Mouse (Mus musculus): ENCODE results near the gene Rbbp8nl.

Rbbp8nl gene

GRCm38 (mm10) chr2:180289440-180290108 lies at the start of gene Rbbp8nl:
Gene Rbbp8nl (minus strand): TSS chr2:180289879.
- DNase-seq (ENCODE audit: low spot score): peak; percentile 55

- DNase-seq (ENCODE audit: low spot score): no peak
Observed at GRCm38 (mm10) chr2:180334551-180334986, 44.9 kb upstream of the Rbbp8nl start, which contains the start of gene Gata5. Gene Gata5 (minus strand): TSS chr2:180334699.

GRCm38 (mm10) chr2:180333778-180334550 lies 44.3 kb upstream of the Rbbp8nl start:
- no peak for DNase-seq (ENCODE audit: low spot score)

- no peak for DNase-seq (ENCODE audit: low spot score)
Observed at GRCm38 (mm10) chr2:180329466-180329865, 39.8 kb upstream of the Rbbp8nl start.

- no peak for DNase-seq (ENCODE audit: low spot score)
Observed at GRCm38 (mm10) chr2:180322674-180323355, 33.1 kb upstream of the Rbbp8nl start.

GRCm38 (mm10) chr2:180320216-180320615 lies 30.5 kb upstream of the Rbbp8nl start:
- no peak for DNase-seq (ENCODE audit: low spot score)

- no peak for DNase-seq (ENCODE audit: low spot score)
Observed at GRCm38 (mm10) chr2:180317591-180317990, 27.9 kb upstream of the Rbbp8nl start.

- DNase-seq (ENCODE audit: low spot score): no peak
Observed at GRCm38 (mm10) chr2:180314292-180314691, 24.6 kb upstream of the Rbbp8nl start.

GRCm38 (mm10) chr2:180311147-180311546 lies 21.5 kb upstream of the Rbbp8nl start:
- DNase-seq (ENCODE audit: low spot score): no peak

GRCm38 (mm10) chr2:180307680-180308079 lies 18.0 kb upstream of the Rbbp8nl start:
- DNase-seq (ENCODE audit: low spot score): no peak

GRCm38 (mm10) chr2:180306423-180307168 lies 16.9 kb upstream of the Rbbp8nl start:
- DNase-seq (ENCODE audit: low spot score): no peak

- no peak for DNase-seq (ENCODE audit: low spot score)
Observed at GRCm38 (mm10) chr2:180306009-180306408, 16.3 kb upstream of the Rbbp8nl start.

- no peak for DNase-seq (ENCODE audit: low spot score)
Observed at GRCm38 (mm10) chr2:180305490-180305889, 15.8 kb upstream of the Rbbp8nl start.

GRCm38 (mm10) chr2:180304554-180304953 lies 14.9 kb upstream of the Rbbp8nl start:
- no peak for DNase-seq (ENCODE audit: low spot score)

GRCm38 (mm10) chr2:180303468-180303867 lies 13.8 kb upstream of the Rbbp8nl start:
- DNase-seq (ENCODE audit: low spot score): no peak

GRCm38 (mm10) chr2:180302201-180302600 lies 12.5 kb upstream of the Rbbp8nl start:
- no peak for DNase-seq (ENCODE audit: low spot score)

GRCm38 (mm10) chr2:180300771-180301170 lies 11.1 kb upstream of the Rbbp8nl start:
- DNase-seq (ENCODE audit: low spot score): no peak

- DNase-seq (ENCODE audit: low spot score): no peak
Observed at GRCm38 (mm10) chr2:180300252-180300651, 10.6 kb upstream of the Rbbp8nl start.

GRCm38 (mm10) chr2:180292906-180293305 lies 3.2 kb upstream of the Rbbp8nl start:
- no peak for DNase-seq (ENCODE audit: low spot score)

GRCm38 (mm10) chr2:180292026-180292425 lies 2.3 kb upstream of the Rbbp8nl start:
- DNase-seq (ENCODE audit: low spot score): no peak

GRCm38 (mm10) chr2:180291566-180291965 lies 1.9 kb upstream of the Rbbp8nl start:
- no peak for DNase-seq (ENCODE audit: low spot score)

GRCm38 (mm10) chr2:180290503-180290902 lies 824 bp upstream of the Rbbp8nl start:
- no peak for DNase-seq (ENCODE audit: low spot score)
